Mouse (Mus musculus) B cell, adult 62 days (primary cell): ENCODE results near the gene Usp27x. TPM values are rescaled to one million over a fixed set of nuclear protein-coding genes. Genes with fewer than 3 reads are reported as not detected.

Experiments
- total RNA-seq: library from RNA; stranded (reverse); gene quantifications from 4 replicates; pipeline ENCODE4 v1.2.4, GENCODE M21; 2023

Gene Usp27x
- 0.48 to 0.81 TPM (median 0.60 TPM) in 4 replicates for total RNA-seq

GRCm38 (mm10) chrX:7375716-7376480, at the start of gene Usp27x:
Usp27x (minus strand) TSS chrX:7375830.

Other genes starting within 250 kb of the Usp27x start
- 18.3 to 21.7 TPM (median 20.6 TPM) in 4 replicates for gene Clcn5, start 56.5 kb downstream of the Usp27x start, total RNA-seq
- 0.49 TPM in 1 of 4 replicates, not detected in the others for gene Foxp3, start 197.8 kb upstream of the Usp27x start, total RNA-seq
- 5.1 to 6.6 TPM (median 5.3 TPM) in 4 replicates for gene Ppp1r3f, start 198.5 kb upstream of the Usp27x start, total RNA-seq
- 19.2 to 22.5 TPM (median 20.0 TPM) in 4 replicates for gene Ccdc22, start 229.7 kb upstream of the Usp27x start, total RNA-seq
- gene Cacna1f, start 231.3 kb upstream of the Usp27x start, total RNA-seq = not detected in 4 replicates